Mouse (Mus musculus): Measurements from ENCODE around the gene Gm5862. TPM values are rescaled to one million over a fixed set of nuclear protein-coding genes. Genes with fewer than 3 reads are reported as not detected.
A peak's percentile ranks its signal among the peaks of the same experiment; 100 is the strongest.
"Not testable (repeated sequence)": the region's sequence is repeated elsewhere in the genome, so short reads cannot be mapped to it uniquely, and the experiment has no call there.

The Gm5862 gene
- total RNA-seq (2021) = not detected

DNA sequence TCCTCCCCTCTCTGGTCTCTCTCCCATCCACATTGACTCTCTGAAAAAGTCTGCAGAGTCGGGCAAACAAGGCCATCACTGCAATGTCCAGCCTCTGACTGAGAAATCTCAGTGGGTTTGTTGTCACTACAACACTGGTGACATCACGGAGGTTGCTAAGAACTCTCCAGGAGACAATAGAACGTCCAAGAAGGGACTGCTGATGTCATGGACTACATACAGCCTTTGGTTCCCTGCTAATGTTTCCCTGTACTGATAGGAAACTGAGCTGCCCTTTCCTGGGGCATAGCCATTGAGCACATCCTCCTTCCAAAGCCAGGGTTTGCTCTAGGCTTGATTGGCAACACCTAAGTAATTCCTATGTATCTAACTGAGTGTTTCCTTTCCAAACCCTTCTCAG, at the start of gene Gm5862:
Gene Gm5862 (minus strand): TSS at position 101 of the 400 bp plus-strand sequence.
- DNase-seq; intact Hi-C loops (cut with DNase I): not testable (repeated sequence)

DNA sequence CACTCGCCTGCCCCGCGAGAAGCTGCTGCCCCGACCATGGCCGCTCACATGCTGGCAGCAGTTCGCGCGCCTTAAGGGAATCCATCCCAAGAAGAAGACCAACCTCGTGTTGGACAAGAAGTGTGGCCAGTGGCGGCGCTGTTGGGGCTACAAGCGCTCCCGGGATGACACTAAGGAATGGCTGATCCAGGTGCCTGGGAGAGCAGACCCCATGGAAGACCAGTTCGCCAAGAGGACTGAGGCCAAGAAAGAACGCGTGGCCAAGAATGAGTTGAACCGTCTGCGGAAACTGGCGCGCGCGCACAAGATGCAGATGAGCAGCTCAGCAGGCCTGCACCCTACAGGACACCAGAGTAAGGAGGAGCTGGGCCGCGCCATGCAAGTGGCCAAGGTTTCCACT, 48.0 kb upstream of the Gm5862 start:
- intact Hi-C loops (cut with DNase I) = no loop called here
- no peak for DNase-seq

DNA sequence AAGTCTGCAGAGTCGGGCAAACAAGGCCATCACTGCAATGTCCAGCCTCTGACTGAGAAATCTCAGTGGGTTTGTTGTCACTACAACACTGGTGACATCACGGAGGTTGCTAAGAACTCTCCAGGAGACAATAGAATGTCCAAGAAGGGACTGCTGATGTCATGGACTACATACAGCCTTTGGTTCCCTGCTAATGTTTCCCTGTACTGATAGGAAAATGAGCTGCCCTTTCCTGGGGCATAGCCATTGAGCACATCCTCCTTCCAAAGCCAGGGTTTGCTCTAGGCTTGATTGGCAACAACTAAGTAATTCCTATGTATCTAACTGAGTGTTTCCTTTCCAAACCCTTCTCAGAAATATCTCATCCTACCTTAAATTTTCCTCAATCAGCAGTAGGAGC, 35.8 kb upstream of the Gm5862 start, which contains the start of gene Gm7347:
Gene Gm7347 (minus strand): TSS at position 101 of the 400 bp plus-strand sequence.
- intact Hi-C loops (cut with DNase I) = not testable (repeated sequence)

DNA sequence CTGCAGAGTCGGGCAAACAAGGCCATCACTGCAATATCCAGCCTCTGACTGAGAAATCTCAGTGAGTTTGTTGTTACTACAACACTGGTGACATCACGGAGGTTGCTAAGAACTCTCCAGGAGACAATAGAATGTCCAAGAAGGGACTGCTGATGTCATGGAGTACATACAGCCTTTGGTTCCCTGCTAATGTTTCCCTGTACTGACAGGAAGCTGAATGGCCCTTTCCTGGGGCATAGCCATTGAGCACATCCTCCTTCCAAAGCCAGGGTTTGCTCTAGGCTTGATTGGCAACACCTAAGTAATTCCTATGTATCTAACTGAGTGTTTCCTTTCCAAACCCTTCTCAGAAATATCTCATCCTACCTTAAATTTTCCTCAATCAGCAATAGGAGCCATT, 16.7 kb upstream of the Gm5862 start, which contains the start of gene Speer4a:
Gene Speer4a (minus strand): TSS at position 101 of the 400 bp plus-strand sequence.
- intact Hi-C loops (cut with DNase I); DNase-seq: not testable (repeated sequence)

More for the DNA sequence above, 35.8 kb upstream of the Gm5862 start, which contains the start of gene Gm7347:
- DNase-seq = not testable (repeated sequence)

DNA sequence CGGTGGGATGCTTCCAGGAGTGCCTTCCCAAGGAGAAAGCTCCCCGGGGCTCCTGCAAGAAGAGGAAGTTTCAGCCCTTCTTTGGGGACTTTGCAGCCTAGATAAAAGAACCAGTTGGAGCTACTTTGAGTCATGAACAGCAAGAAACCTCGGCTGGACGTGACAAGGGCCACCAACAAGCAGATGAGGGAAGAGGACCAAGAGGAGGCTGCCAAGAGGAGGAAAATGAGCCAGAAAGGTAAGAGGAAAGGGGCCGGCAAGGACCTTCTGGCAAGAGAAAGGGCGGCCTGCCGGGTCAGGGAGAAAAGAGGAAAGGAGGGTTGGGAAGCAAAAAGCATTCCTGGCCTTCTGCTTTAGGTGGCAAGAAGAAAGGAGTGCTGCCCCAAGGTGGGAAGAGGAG, 15.0 kb downstream of the Gm5862 start:
- intact Hi-C loops (cut with DNase I) = not testable (repeated sequence)

DNA sequence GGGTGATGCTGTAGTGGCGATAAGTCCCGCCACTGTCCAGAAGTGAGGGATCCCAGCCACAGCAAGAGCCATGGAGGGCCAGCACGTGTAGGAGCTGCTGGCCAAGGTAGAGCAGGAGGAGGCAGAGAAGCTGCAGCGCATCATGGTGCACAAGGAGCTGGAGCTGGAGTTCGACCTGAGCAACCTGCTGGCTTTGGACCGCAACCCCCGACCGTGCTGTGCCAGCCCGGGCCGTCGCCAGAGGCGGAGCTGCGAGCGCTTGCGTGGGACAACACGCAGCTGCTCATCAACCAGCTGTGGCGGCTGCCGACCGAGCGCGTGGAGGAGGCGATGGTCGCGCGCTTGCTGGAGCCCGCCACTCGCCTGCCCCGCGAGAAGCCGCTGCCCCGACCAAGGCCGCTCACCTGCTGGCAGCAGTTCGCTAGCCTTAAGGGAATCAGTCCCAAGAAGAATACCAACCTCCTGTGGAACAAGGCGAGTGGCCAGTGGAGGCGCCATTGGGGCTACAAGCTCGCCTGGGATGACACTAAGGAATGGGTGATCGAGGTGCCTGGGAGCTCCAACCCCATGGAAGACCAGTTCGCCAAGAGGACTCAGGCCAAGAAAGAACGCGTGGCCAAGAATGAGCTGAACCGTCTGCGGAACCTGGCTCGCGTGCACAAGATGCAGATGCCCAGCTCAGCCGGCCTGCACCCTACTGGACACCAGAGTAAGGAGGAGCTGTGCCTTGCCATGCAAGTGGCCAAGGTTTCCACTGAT, 15.6 kb downstream of the Gm5862 start:
- DNase-seq = peak; percentile 1 to 9

More for the DNA sequence above, 15.0 kb downstream of the Gm5862 start:
- not testable (repeated sequence) for DNase-seq

DNA sequence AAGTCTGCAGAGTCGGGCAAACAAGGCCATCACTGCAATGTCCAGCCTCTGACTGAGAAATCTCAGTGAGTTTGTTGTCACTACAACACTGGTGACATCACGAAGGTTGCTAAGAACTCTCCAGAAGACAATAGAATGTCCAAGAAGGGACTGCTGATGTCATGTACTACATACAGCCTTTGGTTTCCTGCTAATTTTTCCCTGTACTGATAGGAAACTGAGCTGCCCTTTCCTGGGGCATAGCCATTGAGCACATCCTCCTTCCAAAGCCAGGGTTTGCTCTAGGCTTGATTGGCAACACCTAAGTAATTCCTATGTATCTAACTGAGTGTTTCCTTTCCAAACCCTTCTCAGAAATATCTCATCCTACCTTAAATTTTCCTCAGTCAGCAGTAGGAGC, 18.0 kb downstream of the Gm5862 start, which contains the start of gene Gm1979:
Gene Gm1979 (minus strand): TSS at position 101 of the 400 bp plus-strand sequence.
- intact Hi-C loops (cut with DNase I); DNase-seq: not testable (repeated sequence)

More for the DNA sequence above, 15.6 kb downstream of the Gm5862 start:
- intact Hi-C loops (cut with DNase I) = not testable (repeated sequence)

DNA sequence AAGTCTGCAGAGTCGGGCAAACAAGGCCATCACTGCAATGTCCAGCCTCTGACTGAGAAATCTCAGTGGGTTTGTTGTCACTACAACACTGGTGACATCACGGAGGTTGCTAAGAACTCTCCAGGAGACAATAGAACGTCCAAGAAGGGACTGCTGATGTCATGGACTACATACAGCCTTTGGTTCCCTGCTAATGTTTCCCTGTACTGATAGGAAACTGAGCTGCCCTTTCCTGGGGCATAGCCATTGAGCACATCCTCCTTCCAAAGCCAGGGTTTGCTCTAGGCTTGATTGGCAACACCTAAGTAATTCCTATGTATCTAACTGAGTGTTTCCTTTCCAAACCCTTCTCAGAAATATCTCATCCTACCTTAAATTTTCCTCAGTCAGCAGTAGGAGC, 34.2 kb downstream of the Gm5862 start, which contains the start of gene Gm21698:
Gene Gm21698 (minus strand): TSS at position 101 of the 400 bp plus-strand sequence.
- intact Hi-C loops (cut with DNase I); DNase-seq: not testable (repeated sequence)

DNA sequence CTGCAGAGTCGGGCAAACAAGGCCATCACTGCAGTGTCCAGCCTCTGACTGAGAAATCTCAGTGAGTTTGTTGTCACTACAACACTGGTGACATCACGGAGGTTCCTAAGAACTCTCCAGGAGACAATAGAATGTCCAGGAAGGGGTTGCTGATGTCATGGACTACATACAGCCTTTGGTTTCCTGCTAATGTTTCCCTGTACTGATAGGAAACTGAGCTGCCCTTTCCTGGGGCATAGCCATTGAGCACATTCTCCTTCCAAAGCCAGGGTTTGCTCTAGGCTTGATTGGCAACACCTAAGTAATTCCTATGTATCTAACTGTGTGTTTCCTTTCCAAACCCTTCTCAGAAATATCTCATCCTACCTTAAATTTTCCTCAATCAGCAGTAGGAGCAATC, 50.2 kb downstream of the Gm5862 start, which contains the start of gene Gm21680:
Gene Gm21680 (minus strand): TSS at position 101 of the 400 bp plus-strand sequence.
- intact Hi-C loops (cut with DNase I); DNase-seq: not testable (repeated sequence)

Other genes starting within 250 kb of the Gm5862 start
- gene Gm21663, start 80.5 kb downstream of the Gm5862 start, total RNA-seq (2021) = not detected
- not detected for gene Gm21671, start 68.5 kb downstream of the Gm5862 start, total RNA-seq (2021)
- gene Gm21680, start 50.3 kb downstream of the Gm5862 start, total RNA-seq (2021) = not detected
- not detected for gene Gm21698, start 34.3 kb downstream of the Gm5862 start, total RNA-seq (2021)
- not detected for gene Gm1979, start 18.1 kb downstream of the Gm5862 start, total RNA-seq (2021)
- not detected for gene Speer4a, start 16.6 kb upstream of the Gm5862 start, total RNA-seq (2021)
- not detected for gene Gm7347, start 35.7 kb upstream of the Gm5862 start, total RNA-seq (2021)
- not detected for gene Gm10471, start 66.4 kb upstream of the Gm5862 start, total RNA-seq (2021)
- not detected for gene 5031410I06Rik, start 82.4 kb upstream of the Gm5862 start, total RNA-seq (2021)
- not detected for gene Gm10220, start 98.5 kb upstream of the Gm5862 start, total RNA-seq (2021)
- not detected for gene Gm7361, start 234.8 kb upstream of the Gm5862 start, total RNA-seq (2021)